Mouse (Mus musculus): ENCODE measurements around the gene Nkx2-5. TPM values are rescaled to one million over a fixed set of nuclear protein-coding genes. Genes with fewer than 3 reads are reported as not detected.

The Nkx2-5 gene
- not detected for total RNA-seq (2023)

DNA sequence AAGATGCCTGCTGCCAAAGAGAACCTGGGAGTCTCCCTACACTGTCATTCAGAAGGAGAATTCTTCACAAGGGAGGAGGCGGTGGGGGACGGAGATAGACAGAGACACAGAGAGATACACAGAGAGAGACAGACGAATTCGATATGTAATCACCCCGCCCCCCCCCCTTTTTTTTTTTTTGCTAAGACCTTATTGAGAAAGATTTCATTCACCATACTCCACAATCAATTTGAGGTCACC, at the start of gene Nkx2-5:
Gene Nkx2-5, minus strand, starts transcription at position 101 of the 240 bp plus-strand sequence.

Other genes starting within 250 kb of the Nkx2-5 start
- gene Atp6v0e, start 181.8 kb downstream of the Nkx2-5 start, total RNA-seq (2023) = 88.2 TPM
- gene Crebrf, start 129.4 kb downstream of the Nkx2-5 start, total RNA-seq (2023) = 204 TPM
- gene Bnip1, start 63.9 kb downstream of the Nkx2-5 start, total RNA-seq (2023) = 26.3 TPM
- gene Kifc5b, start 72.1 kb upstream of the Nkx2-5 start, total RNA-seq (2023) = 7.8 TPM
- 142 TPM for gene Phf1, start 88.0 kb upstream of the Nkx2-5 start, total RNA-seq (2023)
- gene Cuta, start 94.6 kb upstream of the Nkx2-5 start, total RNA-seq (2023) = 69.5 TPM
- 1.7 TPM for gene Syngap1, start 96.2 kb upstream of the Nkx2-5 start, total RNA-seq (2023)
- gene Zbtb9, start 128.2 kb upstream of the Nkx2-5 start, total RNA-seq (2023) = 19.6 TPM
- 27.3 TPM for gene Bak1, start 184.0 kb upstream of the Nkx2-5 start, total RNA-seq (2023)
- 104 TPM for gene Itpr3, start 212.3 kb upstream of the Nkx2-5 start, total RNA-seq (2023)